Mouse (Mus musculus) thymus, adult 2 months (tissue): ENCODE data around the gene Iqcg. TPM values are rescaled to one million over a fixed set of nuclear protein-coding genes. Genes with fewer than 3 reads are reported as not detected.

Source experiments
- DNase-seq: peaks from one replicate; pipeline ENCODE4 v3.0.0; 2021
- H3K27ac ChIP-seq: fragments of 200-500 bp; 2 replicates; pipeline ENCODE4 v1.5.1; 2012; ENCODE audit warnings: low read length, control low read depth; ENCODE audit not compliant: control insufficient read depth, insufficient read depth
- H3K27me3 ChIP-seq: fragments of 200-500 bp; 2 replicates; pipeline ENCODE4 v1.6.1; 2012; ENCODE audit warnings: mild to moderate bottlenecking, low read length, moderate library complexity, mixed read lengths; ENCODE audit not compliant: control insufficient read depth, insufficient read depth
- H3K36me3 ChIP-seq: fragments of 200-500 bp; 2 replicates; pipeline ENCODE4 v1.6.1; 2012; ENCODE audit warnings: mild to moderate bottlenecking, low read length, moderate library complexity; ENCODE audit not compliant: control insufficient read depth, insufficient read depth
- H3K4me1 ChIP-seq: fragments of 200-500 bp; replicated peaks from 2 replicates; pipeline ENCODE4 v1.6.1; 2012; ENCODE audit warnings: low read length; ENCODE audit not compliant: control insufficient read depth, insufficient read depth
- H3K4me3 ChIP-seq: fragments of 200-500 bp; 2 replicates; pipeline ENCODE4 v1.5.1; 2012; ENCODE audit warnings: mild to moderate bottlenecking, low read length, control low read depth, moderate library complexity; ENCODE audit not compliant: control insufficient read depth, insufficient read depth
- CTCF ChIP-seq: fragments of 200-500 bp; IDR thresholded peaks from 2 replicates; pipeline ENCODE4 v1.5.1; 2012; ENCODE audit warnings: mild to moderate bottlenecking, control low read depth, low read length, moderate library complexity, borderline replicate concordance; ENCODE audit not compliant: control insufficient read depth, poor library complexity, insufficient read depth; ENCODE audit errors: extremely low read depth
- POLR2A ChIP-seq: fragments of 200-500 bp; IDR thresholded peaks from 2 replicates; pipeline ENCODE4 v1.6.1; 2012; ENCODE audit warnings: mild to moderate bottlenecking, low read length, control low read depth, moderate library complexity; ENCODE audit not compliant: control insufficient read depth, poor library complexity, insufficient read depth; ENCODE audit errors: extremely low read depth
- WGBS: fragments of 180-500 bp; shearing (Covaris S2); methylation state at CpG from one replicate; pipeline ENCODE4 v1.1.7; 2018; 5-methylcytosine and 5-hydroxymethylcytosine counted together
- polyA plus RNA-seq: library from polyadenylated mRNA; depleted of rRNA; stranded (reverse); fragments of >200 nt; gene quantifications from 2 replicates; pipeline ENCODE4 v1.2.3, GENCODE M21; 2012; rRNA removed

Iqcg gene
- polyA plus RNA-seq, 1 experiment, result 0.12 TPM

- no peak overlapping the region for H3K27ac ChIP-seq
- TF ChIP-seq CTCF, result no peak
- TF ChIP-seq POLR2A, result no peak
- no peaks in the 10 kb centered on the region for H3K27me3 ChIP-seq
- no peak for DNase-seq
- peaks cover 62% of the 10 kb centered on the region for H3K36me3 ChIP-seq
- H3K4me3 ChIP-seq, result no peak overlapping the region
- no peaks in the 10 kb centered on the region for H3K4me1 ChIP-seq
- 95% methylated on average over 9 of the region's 9 CpGs for WGBS
Observed at GRCm38 (mm10) chr16:33005216-33005615, 50.8 kb downstream of the Iqcg start.

- no peak for DNase-seq
- no peak overlapping the region for H3K27ac ChIP-seq
- no peaks in the 10 kb centered on the region for H3K27me3 ChIP-seq
- no peaks in the 10 kb centered on the region for H3K4me1 ChIP-seq
- peaks cover 37% of the 10 kb centered on the region for H3K36me3 ChIP-seq
- WGBS, result 95% methylated on average over 5 of the region's 5 CpGs
- TF ChIP-seq POLR2A, result no peak
- no peak for TF ChIP-seq CTCF
- H3K4me3 ChIP-seq, result no peak overlapping the region
Observed at GRCm38 (mm10) chr16:32992158-32992557, 63.9 kb downstream of the Iqcg start.

- Histone ChIP-seq H3K27ac (no peak overlapping the region), H3K27me3 (no peaks in the 10 kb centered on the region), H3K36me3 (peaks cover 51% of the 10 kb centered on the region), H3K4me1 (no peaks in the 10 kb centered on the region), H3K4me3 (no peak overlapping the region)
- no peak for DNase-seq
- TF ChIP-seq POLR2A (no peak), CTCF (no peak)
- 96% methylated on average over 2 of the region's 2 CpGs for WGBS
Observed at GRCm38 (mm10) chr16:32984631-32985030, 71.4 kb downstream of the Iqcg start.

GRCm38 (mm10) chr16:32981405-32981804 lies 74.6 kb downstream of the Iqcg start:
- DNase-seq, result no peak
- WGBS, result 77% methylated on average over 4 of the region's 4 CpGs

GRCm38 (mm10) chr16:32980227-32980626 lies 75.8 kb downstream of the Iqcg start:
- H3K27me3 ChIP-seq, result no peaks in the 10 kb centered on the region
- peaks cover 7% of the 10 kb centered on the region for H3K4me1 ChIP-seq
- 95% methylated on average over 1 of the region's 1 CpGs for WGBS
- no peak for TF ChIP-seq POLR2A
- TF ChIP-seq CTCF, result no peak
- no peak overlapping the region for H3K4me3 ChIP-seq
- no peak overlapping the region for H3K27ac ChIP-seq
- no peak for DNase-seq
- peaks cover 48% of the 10 kb centered on the region for H3K36me3 ChIP-seq

More at GRCm38 (mm10) chr16:32981405-32981804, 74.6 kb downstream of the Iqcg start:
- peaks cover 3% of the 10 kb centered on the region for H3K4me1 ChIP-seq
- H3K27me3 ChIP-seq, result no peaks in the 10 kb centered on the region
- no peak overlapping the region for H3K27ac ChIP-seq
- TF ChIP-seq CTCF (no peak), POLR2A (no peak)
- peaks cover 54% of the 10 kb centered on the region for H3K36me3 ChIP-seq
- H3K4me3 ChIP-seq, result no peak overlapping the region

GRCm38 (mm10) chr16:32973047-32973446 lies 83.0 kb downstream of the Iqcg start:
- Histone ChIP-seq H3K36me3 (peaks cover 9% of the 10 kb centered on the region), H3K4me3 (no peak overlapping the region), H3K27me3 (no peaks in the 10 kb centered on the region), H3K4me1 (peaks cover 9% of the 10 kb centered on the region), H3K27ac (no peak overlapping the region)
- 80% methylated on average over 2 of the region's 2 CpGs for WGBS
- TF ChIP-seq CTCF (no peak), POLR2A (no peak)
- DNase-seq, result no peak

- WGBS, result 3% methylated on average over 5 of the region's 5 CpGs
- H3K27ac ChIP-seq, result peak overlapping the region; percentile 74
- TF ChIP-seq CTCF (no peak), POLR2A (no peak)
- no peaks in the 10 kb centered on the region for H3K27me3 ChIP-seq
- peaks cover 9% of the 10 kb centered on the region for H3K4me1 ChIP-seq
- H3K36me3 ChIP-seq, result peaks cover 9% of the 10 kb centered on the region
- DNase-seq, result peak; percentile 28
- no peak overlapping the region for H3K4me3 ChIP-seq
Observed at GRCm38 (mm10) chr16:32972535-32972934, 83.5 kb downstream of the Iqcg start.

Other genes starting within 250 kb of the Iqcg start
- gene Smbd1, start 245.7 kb downstream of the Iqcg start, polyA plus RNA-seq, result 0.18 TPM in 1 of 2 replicates, not detected in the other
- 8.4 and 8.8 TPM in 2 replicates for gene Fyttd1, start 178.7 kb downstream of the Iqcg start, polyA plus RNA-seq
- gene Rubcn, start 178.5 kb downstream of the Iqcg start, polyA plus RNA-seq, result 33.9 and 36.4 TPM in 2 replicates
- gene Lrch3, start 142.1 kb downstream of the Iqcg start, polyA plus RNA-seq, result 41.3 and 43.2 TPM in 2 replicates
- 328 and 393 TPM in 2 replicates for gene Rpl35a, start 235 bp upstream of the Iqcg start, polyA plus RNA-seq
- 2.1 and 2.2 TPM in 2 replicates for gene Lmln, start 6.3 kb upstream of the Iqcg start, polyA plus RNA-seq
- gene Osbpl11, start 128.9 kb upstream of the Iqcg start, polyA plus RNA-seq, result 26.5 and 28.8 TPM in 2 replicates
- gene Snx4, start 195.2 kb upstream of the Iqcg start, polyA plus RNA-seq, result 16.3 and 17.3 TPM in 2 replicates